Mouse (Mus musculus) cerebellum, adult (tissue): ENCODE results near the gene Sept9.

Experiments
- ATAC-seq: cut with Nextera tagmentation; 2 replicates; pipeline ENCODE4 v1.9.2; 2017; ENCODE audit warnings: mild to moderate bottlenecking, moderate library complexity, mixed read lengths; ENCODE audit not compliant: insufficient number of reproducible peaks, low FRiP score, low TSS enrichment

Gene Sept9

DNA sequence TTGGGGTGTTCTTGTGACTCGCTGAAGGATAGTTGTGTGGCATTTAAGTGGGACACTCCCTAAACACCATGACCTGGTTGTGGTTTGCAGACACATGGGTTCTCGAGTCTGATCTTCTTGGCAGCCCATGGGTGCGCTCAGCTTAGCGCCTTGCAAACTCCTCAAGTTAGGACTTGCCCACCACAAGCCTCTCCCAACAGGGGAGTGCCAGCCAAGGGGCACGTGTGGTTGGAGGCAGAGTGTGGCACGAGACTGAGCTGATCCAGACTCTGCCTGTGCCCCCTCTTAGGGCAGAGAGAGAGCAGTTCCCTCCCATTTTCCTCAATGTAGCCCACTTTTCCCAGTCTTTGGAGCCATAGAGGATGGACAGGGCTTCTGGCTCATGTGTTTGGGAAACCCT, 18.6 kb downstream of the Sept9 start:
- ATAC-seq = no peak

- no peak for ATAC-seq
These were observed 19.0 kb downstream of the Sept9 start for GRCm38 (mm10) chr11:117218498-117218897.

- no peak for ATAC-seq
These were observed 21.3 kb downstream of the Sept9 start for GRCm38 (mm10) chr11:117220777-117221176.

- no peak for ATAC-seq
These were observed 21.7 kb downstream of the Sept9 start for GRCm38 (mm10) chr11:117221182-117221581.

- no peak for ATAC-seq
These were observed 23.4 kb downstream of the Sept9 start for GRCm38 (mm10) chr11:117222899-117223298.

DNA sequence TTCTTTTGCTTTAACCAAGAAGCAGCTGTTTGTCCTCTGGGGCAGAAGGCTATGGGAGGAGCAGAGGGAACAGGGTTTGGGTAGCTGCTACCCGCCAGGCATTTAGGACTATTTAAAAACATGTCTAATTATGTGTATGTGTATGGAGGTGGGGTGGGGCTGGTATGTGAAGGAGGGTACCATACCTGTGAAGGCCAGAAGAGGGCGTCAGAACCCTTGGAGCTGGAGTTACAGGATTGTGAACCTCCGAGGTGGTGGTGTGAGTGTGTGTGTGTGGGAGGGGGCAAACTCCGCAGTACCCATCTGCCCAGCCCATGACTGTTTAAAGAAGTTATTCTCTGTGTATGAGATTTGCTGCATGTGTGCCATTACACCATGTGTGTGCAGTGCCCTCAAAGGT, 25.3 kb downstream of the Sept9 start:
- ATAC-seq = no peak

GRCm38 (mm10) chr11:117225531-117226213, 26.2 kb downstream of the Sept9 start:
- no peak for ATAC-seq

DNA sequence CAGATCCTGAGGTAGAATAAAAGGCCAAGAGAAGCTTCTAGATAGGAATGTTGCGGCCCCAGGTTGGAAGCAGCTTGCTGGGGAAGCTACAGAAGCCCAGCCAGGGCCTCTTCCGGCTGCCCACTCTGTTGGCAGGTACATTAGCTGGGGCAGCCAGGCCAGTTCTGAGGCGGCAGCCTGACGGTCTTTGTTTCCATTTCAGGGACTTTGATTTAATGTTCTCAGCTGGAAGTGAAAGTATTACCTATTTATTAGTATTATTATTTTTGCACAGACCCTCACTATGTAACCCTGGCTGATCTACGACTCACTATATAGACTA, 26.7 kb downstream of the Sept9 start:
- no peak for ATAC-seq

GRCm38 (mm10) chr11:117228139-117228538, 28.7 kb downstream of the Sept9 start:
- no peak for ATAC-seq

GRCm38 (mm10) chr11:117231551-117231950, 32.1 kb downstream of the Sept9 start:
- ATAC-seq = no peak

- ATAC-seq = no peak
These were observed 32.6 kb downstream of the Sept9 start for GRCm38 (mm10) chr11:117232032-117232431.

DNA sequence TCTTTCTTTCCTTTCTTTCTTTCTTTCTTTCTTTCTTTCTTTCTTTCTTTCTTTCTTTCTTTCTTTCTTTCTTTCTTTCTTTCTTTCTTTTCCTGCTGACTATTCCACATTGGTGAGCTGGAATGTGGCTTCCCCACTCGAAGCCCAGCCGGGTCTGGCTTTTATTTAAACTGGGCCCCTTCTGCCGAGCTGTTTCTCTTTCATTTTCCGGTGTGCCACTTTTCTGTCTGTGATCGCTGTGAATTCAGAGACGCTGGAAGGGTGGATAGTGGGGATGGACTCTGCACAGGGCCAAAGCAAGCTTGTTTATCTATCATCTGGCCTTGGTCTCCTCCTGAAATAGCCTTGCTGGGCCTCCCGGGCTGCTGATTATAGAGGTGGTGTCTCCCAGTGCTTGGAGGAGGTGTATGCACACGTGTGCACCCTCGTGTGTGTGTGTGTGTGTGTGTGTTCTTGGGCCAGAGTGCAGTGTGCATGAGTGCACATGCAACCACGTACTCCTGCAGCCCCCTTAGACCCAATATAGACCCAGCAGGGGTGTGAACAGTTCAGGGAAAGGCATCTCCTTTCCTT, 33.5 kb downstream of the Sept9 start:
- ATAC-seq = no peak

- ATAC-seq = no peak
These were observed 34.4 kb downstream of the Sept9 start for GRCm38 (mm10) chr11:117233818-117234217.

- no peak for ATAC-seq
These were observed 35.8 kb downstream of the Sept9 start for GRCm38 (mm10) chr11:117235086-117235897.

DNA sequence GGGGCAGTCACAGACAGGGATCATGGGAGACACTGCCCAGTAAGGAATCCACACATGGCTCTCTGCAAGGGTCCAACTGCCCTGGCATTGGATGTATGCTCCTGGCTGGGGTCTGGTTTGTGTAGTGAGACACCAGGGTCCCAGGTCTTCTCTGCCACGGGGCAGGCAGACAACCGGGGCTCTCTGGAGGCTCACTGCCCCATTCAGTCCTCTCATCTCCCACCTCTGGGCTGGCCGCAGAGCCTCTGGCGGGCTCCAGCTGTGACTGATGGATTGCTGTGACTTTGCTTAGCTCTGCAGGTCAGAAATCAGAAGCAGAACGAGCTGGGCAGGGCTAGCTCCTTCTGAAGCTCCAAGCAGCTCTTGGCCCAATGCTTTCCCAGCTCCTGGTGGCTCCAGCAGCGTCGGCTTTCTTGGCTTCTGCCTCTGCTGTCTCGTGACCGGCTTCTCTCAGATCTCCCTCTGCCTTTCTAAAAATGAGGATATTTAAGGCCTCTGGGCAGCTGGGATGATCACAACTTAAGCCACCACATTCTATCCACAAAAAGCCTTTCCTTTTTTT, 36.5 kb downstream of the Sept9 start:
- ATAC-seq = no peak

DNA sequence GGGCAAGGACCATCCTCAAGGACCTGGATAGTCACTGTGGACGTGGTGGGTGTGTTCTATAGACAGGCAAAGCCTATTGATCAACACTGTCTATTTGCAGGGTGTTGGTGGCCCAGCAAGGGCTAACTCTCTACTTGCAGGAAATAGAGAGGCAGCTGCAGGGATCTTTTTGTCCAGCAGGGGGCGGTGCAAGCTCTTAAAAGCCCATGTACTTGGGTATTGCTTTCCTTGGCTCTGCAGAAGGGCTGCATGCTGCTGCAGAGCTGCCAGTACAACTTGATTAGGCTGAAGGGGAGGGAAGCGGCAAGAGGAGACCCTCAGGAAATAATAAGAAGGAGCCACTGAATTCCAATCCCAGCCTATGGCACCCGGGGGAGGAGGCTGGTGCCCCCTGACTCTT, 38.7 kb downstream of the Sept9 start:
- peak; percentile 36; the same call in 1 of the 2 replicates for ATAC-seq

DNA sequence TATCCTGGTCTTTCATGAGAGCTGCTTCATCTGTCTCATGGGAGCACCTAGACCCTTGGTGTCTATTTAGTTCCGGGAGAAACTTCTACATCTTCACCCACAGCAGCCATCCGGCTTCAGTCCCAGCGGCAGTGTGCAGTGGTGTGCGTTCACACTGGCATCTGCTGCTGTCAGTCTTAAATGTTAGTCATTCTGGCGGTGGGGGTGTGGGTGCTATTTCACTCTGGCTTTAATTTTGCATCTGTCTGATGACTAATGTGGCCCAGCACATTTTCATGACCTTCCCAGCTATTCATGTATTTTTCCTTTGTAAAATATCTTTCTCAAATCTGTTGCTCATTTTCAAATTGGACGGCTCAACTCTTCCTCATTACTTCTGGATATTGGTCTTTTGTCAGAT, 40.2 kb downstream of the Sept9 start:
- no peak for ATAC-seq

GRCm38 (mm10) chr11:117240322-117240721, 40.9 kb downstream of the Sept9 start:
- ATAC-seq = no peak

GRCm38 (mm10) chr11:117240861-117241738, 41.6 kb downstream of the Sept9 start:
- ATAC-seq = no peak

GRCm38 (mm10) chr11:117242339-117243084, 43.1 kb downstream of the Sept9 start:
- ATAC-seq = no peak
